Mouse (Mus musculus): ENCODE measurements around the gene Ykt6. TPM values are rescaled to one million over a fixed set of nuclear protein-coding genes. Genes with fewer than 3 reads are reported as not detected.
A peak's percentile ranks its signal among the peaks of the same experiment; 100 is the strongest.

The Ykt6 gene
- total and polyA plus RNA-seq, 3 experiments = 76.5 to 98.1 (median 89.5) TPM

DNA sequence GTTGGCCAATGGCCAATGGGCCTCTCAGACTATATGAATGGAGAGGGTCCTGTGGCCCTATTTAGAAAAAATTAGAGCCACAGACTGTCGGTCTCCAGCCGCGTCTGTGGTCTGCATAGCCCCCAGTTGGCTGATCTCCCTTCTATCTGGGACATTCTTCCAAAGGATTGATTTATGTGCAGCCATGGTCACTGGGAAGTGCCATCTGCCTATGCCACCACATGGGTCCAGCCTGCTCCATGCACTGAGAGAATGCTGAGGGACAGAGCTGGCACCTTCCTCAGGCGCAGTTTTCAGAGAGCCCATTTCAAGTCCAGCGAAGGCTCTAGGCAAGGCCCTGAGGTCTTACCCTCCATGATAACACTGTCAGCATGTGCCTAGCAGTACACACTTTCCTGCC, 38.7 kb downstream of the Ykt6 start:
- H3K9ac ChIP-seq (ENCODE audit: control insufficient read depth, low read depth, low read length, poor library complexity, severe bottlenecking) = no peak overlapping the region
- no peak overlapping the region for H3K4me3 ChIP-seq (ENCODE audit: control insufficient read depth in 1 of 2, insufficient read depth in 1 of 2, low read depth in 2 of 2, low read length in 2 of 2)
- no peak for DNase-seq (ENCODE audit: low read depth, low spot score)
- TF ChIP-seq CHD2 (IDR thresholded peaks at IDR 0.05; ENCODE audit: low read length) (no peak), NELFE (IDR thresholded peaks at IDR 0.05; ENCODE audit: low read depth, low read length) (no peak), ETS1 (IDR thresholded peaks at IDR 0.05; ENCODE audit: low read depth, low read length) (no peak), ELF1 (IDR thresholded peaks at IDR 0.05; ENCODE audit: low read depth, low read length) (no peak), CHD1 (IDR thresholded peaks at IDR 0.05; ENCODE audit: low read depth, low read length) (no peak), MEF2A (IDR thresholded peaks at IDR 0.05; ENCODE audit: extremely low read depth, insufficient replicate concordance, low read depth, low read length, poor library complexity, severe bottlenecking) (no peak), ZKSCAN1 (IDR thresholded peaks at IDR 0.05; ENCODE audit: low read depth, low read length) (no peak), MAZ (IDR thresholded peaks at IDR 0.05; ENCODE audit: low read depth, low read length) (no peak), POLR2A (IDR thresholded peaks at IDR 0.05; ENCODE audit: control insufficient read depth in 1 of 2, insufficient read depth in 1 of 2, low read depth in 1 of 2, low read length in 2 of 2, poor library complexity in 1 of 2) (no peak), SIN3A (IDR thresholded peaks at IDR 0.05; ENCODE audit: low read length) (no peak)
- H3K27me3 ChIP-seq (ENCODE audit: control insufficient read depth in 1 of 2, insufficient read depth in 2 of 2, low read length in 2 of 2) = no peaks in the 10 kb centered on the region
- no peaks in the 10 kb centered on the region for H3K9me3 ChIP-seq (replicated peaks; ENCODE audit: insufficient read depth, low read length)
- H3K79me2 ChIP-seq (ENCODE audit: control insufficient read depth, insufficient read depth, low read length, poor library complexity) = no peaks in the 10 kb centered on the region
- H3K4me1 ChIP-seq (ENCODE audit: control insufficient read depth in 1 of 2, insufficient read depth in 2 of 2, low read length in 2 of 2) = no peaks in the 10 kb centered on the region
- H3K27ac ChIP-seq (ENCODE audit: control insufficient read depth, low read depth, low read length) = no peak overlapping the region
- H3K36me3 ChIP-seq (ENCODE audit: control insufficient read depth in 1 of 2, insufficient read depth in 2 of 2, low read length in 2 of 2) = no peaks in the 10 kb centered on the region

GRCm38 (mm10) chr11:5994880-5995279, 39.4 kb downstream of the Ykt6 start:
- TF ChIP-seq GATA1 (IDR thresholded peaks at IDR 0.05; ENCODE audit: low read depth, low read length) (no peak), UBTF (IDR thresholded peaks at IDR 0.05; ENCODE audit: borderline replicate concordance, insufficient read depth, low read depth, low read length) (no peak)
- Histone ChIP-seq H3K27ac (ENCODE audit: control insufficient read depth, low read depth, low read length) (no peak overlapping the region), H3K9me3 (replicated peaks; ENCODE audit: insufficient read depth, low read length) (no peaks in the 10 kb centered on the region), H3K36me3 (ENCODE audit: control insufficient read depth in 1 of 2, insufficient read depth in 2 of 2, low read length in 2 of 2) (no peaks in the 10 kb centered on the region), H3K9ac (ENCODE audit: control insufficient read depth, low read depth, low read length, poor library complexity, severe bottlenecking) (no peak overlapping the region), H3K4me1 (ENCODE audit: control insufficient read depth in 1 of 2, insufficient read depth in 2 of 2, low read length in 2 of 2) (no peaks in the 10 kb centered on the region), H3K79me2 (ENCODE audit: control insufficient read depth, insufficient read depth, low read length, poor library complexity) (no peaks in the 10 kb centered on the region), H3K27me3 (ENCODE audit: control insufficient read depth in 1 of 2, insufficient read depth in 2 of 2, low read length in 2 of 2) (no peaks in the 10 kb centered on the region), H3K4me3 (ENCODE audit: control insufficient read depth in 1 of 2, insufficient read depth in 1 of 2, low read depth in 2 of 2, low read length in 2 of 2) (no peak overlapping the region)
- DNase-seq (ENCODE audit: low read depth, low spot score) = no peak

- Histone ChIP-seq H3K36me3 (ENCODE audit: control insufficient read depth in 1 of 2, insufficient read depth in 2 of 2, low read length in 2 of 2) (no peaks in the 10 kb centered on the region), H3K9ac (ENCODE audit: control insufficient read depth, low read depth, low read length, poor library complexity, severe bottlenecking) (no peak overlapping the region), H3K9me3 (replicated peaks; ENCODE audit: insufficient read depth, low read length) (no peaks in the 10 kb centered on the region), H3K27me3 (ENCODE audit: control insufficient read depth in 1 of 2, insufficient read depth in 2 of 2, low read length in 2 of 2) (no peaks in the 10 kb centered on the region), H3K4me3 (ENCODE audit: control insufficient read depth in 1 of 2, insufficient read depth in 1 of 2, low read depth in 2 of 2, low read length in 2 of 2) (no peak overlapping the region), H3K27ac (ENCODE audit: control insufficient read depth, low read depth, low read length) (no peak overlapping the region), H3K4me1 (ENCODE audit: control insufficient read depth in 1 of 2, insufficient read depth in 2 of 2, low read length in 2 of 2) (no peaks in the 10 kb centered on the region), H3K79me2 (ENCODE audit: control insufficient read depth, insufficient read depth, low read length, poor library complexity) (no peaks in the 10 kb centered on the region)
- TF ChIP-seq CHD2 (IDR thresholded peaks at IDR 0.05; ENCODE audit: low read length) (no peak), ZC3H11A (IDR thresholded peaks at IDR 0.05; ENCODE audit: low read depth, low read length) (peak; percentile 95), CTCF (IDR thresholded peaks at IDR 0.05 in 2 of 3, conservative IDR thresholded peaks at IDR 0.05 in 1 of 3; ENCODE audit: control insufficient read depth in 1 of 3, insufficient read depth in 1 of 3, low read depth in 2 of 3, low read length in 3 of 3, poor library complexity in 1 of 3, severe bottlenecking in 1 of 3) (peak; percentile 90 to 99 (median 98)), TBP (IDR thresholded peaks at IDR 0.05; ENCODE audit: low read depth, low read length) (no peak), ZNF384 (IDR thresholded peaks at IDR 0.05; ENCODE audit: low read depth, low read length) (no peak), CHD1 (IDR thresholded peaks at IDR 0.05; ENCODE audit: low read depth, low read length) (no peak), BHLHE40 (IDR thresholded peaks at IDR 0.05; ENCODE audit: borderline replicate concordance, low read depth, low read length) (no peak), NRF1 (IDR thresholded peaks at IDR 0.05; ENCODE audit: insufficient read depth, low read depth, low read length, poor library complexity, severe bottlenecking) (no peak), MYB (IDR thresholded peaks at IDR 0.05; ENCODE audit: low read depth, low read length) (no peak), NELFE (IDR thresholded peaks at IDR 0.05; ENCODE audit: low read depth, low read length) (no peak), KAT2A (conservative IDR thresholded peaks at IDR 0.05; ENCODE audit: low read depth, low read length) (no peak), RAD21 (IDR thresholded peaks at IDR 0.05; ENCODE audit: low read depth, low read length) (peak; percentile 97), USF2 (IDR thresholded peaks at IDR 0.05; ENCODE audit: borderline replicate concordance in 1 of 2, insufficient read depth in 1 of 2, low read depth in 1 of 2, low read length in 2 of 2) (no peak), MYC (IDR thresholded peaks at IDR 0.05; ENCODE audit: low read depth, low read length) (no peak), SMC3 (IDR thresholded peaks at IDR 0.05; ENCODE audit: low read depth, low read length) (peak; percentile 97)
- DNase-seq (ENCODE audit: low read depth, low spot score) = peak; percentile 87
Observed at GRCm38 (mm10) chr11:5995989-5996388, 40.5 kb downstream of the Ykt6 start.

All from MEL (cell line).